Mouse (Mus musculus) neural tube, embryonic 13.5 days (tissue): ENCODE measurements around the gene Gm49661. TPM values are rescaled to one million over a fixed set of nuclear protein-coding genes. Genes with fewer than 3 reads are reported as not detected.

Experiments used
- ATAC-seq: fragments of 200-750 bp; cut with Nextera tagmentation; 2 replicates; pipeline ENCODE4 v1.8.0; 2017; ENCODE audit warnings: low read depth, mild to moderate bottlenecking, moderate TSS enrichment, moderate library complexity
- H3K27ac ChIP-seq: fragments of 300-500 bp; sonication (generic); replicated peaks from 2 replicates; pipeline ENCODE4 v1.5.1; 2015; ENCODE audit warnings: moderate library complexity, mild to moderate bottlenecking, inconsistent platforms
- H3K27me3 ChIP-seq: fragments of 300-500 bp; sonication (generic); 2 replicates; pipeline ENCODE4 v1.6.1; 2015; ENCODE audit warnings: mild to moderate bottlenecking, inconsistent platforms
- H3K36me3 ChIP-seq: fragments of 300-500 bp; sonication (generic); 2 replicates; pipeline ENCODE4 v1.6.1; 2015; ENCODE audit warnings: mild to moderate bottlenecking, inconsistent platforms
- H3K4me1 ChIP-seq: fragments of 300-500 bp; sonication (generic); replicated peaks from 2 replicates; pipeline ENCODE4 v1.6.1; 2015; ENCODE audit warnings: inconsistent platforms
- H3K4me2 ChIP-seq: fragments of 300-500 bp; sonication (generic); 2 replicates; pipeline ENCODE4 v1.6.1; 2015; ENCODE audit warnings: inconsistent platforms, mild to moderate bottlenecking, moderate library complexity
- H3K4me3 ChIP-seq: fragments of 300-500 bp; sonication (generic); 2 replicates; pipeline ENCODE4 v1.5.1; 2015; ENCODE audit warnings: mild to moderate bottlenecking, inconsistent platforms
- H3K9ac ChIP-seq: fragments of 300-500 bp; sonication (generic); 2 replicates; pipeline ENCODE4 v1.6.1; 2015; ENCODE audit warnings: moderate library complexity, mild to moderate bottlenecking, inconsistent platforms
- H3K9me3 ChIP-seq: fragments of 300-500 bp; sonication (generic); 2 replicates; pipeline ENCODE4 v1.6.1; 2016; ENCODE audit warnings: inconsistent platforms
- WGBS: fragments of 180-500 bp; shearing (Covaris S2); methylation state at CpG from one replicate; pipeline ENCODE4 v1.1.7; 2015; 5-methylcytosine and 5-hydroxymethylcytosine counted together
- polyA plus RNA-seq: library from polyadenylated mRNA; unstranded; fragments of >200 nt; fragmentation: Nextera tagmentation; extraction: Ambion mirVana; gene quantifications from 2 replicates; pipeline ENCODE4 v1.2.1, GENCODE M21; 2015

The Gm49661 gene
- polyA plus RNA-seq, 1 experiment from 2014 or later: not detected

DNA sequence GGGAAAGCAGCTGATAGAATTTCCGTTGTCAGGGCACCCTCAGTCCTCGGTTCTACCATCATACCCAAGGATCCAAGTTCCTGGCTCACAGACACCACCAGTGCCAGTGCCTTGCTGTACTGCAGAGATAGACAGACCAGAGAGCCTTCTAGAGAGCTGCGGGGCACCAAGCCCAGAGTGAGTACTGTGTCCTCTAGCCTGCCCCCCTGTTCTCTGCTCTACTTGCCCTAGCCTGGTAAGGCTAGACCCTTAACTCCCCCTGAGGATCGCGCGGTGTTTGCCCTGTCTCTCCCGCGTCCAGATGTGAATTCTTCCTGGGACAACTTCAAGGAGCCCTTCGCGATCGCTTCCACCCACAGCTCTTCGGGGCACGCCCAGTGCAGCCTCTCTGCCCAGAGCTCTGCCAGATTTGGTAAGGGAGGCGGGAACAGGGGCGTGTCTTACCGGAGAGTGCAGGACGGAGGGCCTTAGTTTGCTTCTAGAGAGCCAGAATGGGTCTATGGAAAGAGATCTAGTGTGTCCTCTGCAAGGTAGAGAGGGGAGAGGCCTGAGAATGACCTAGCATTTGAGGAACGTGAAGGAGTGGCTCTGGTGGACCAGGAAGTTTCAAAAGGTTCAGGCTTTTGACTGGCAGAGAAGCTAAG, 16.5 kb downstream of the Gm49661 start:
- H3K27me3 ChIP-seq: peaks cover 57% of the 10 kb centered on the region
- ATAC-seq: no peak
- H3K4me3 ChIP-seq: no peak overlapping the region
- H3K4me2 ChIP-seq: no peak overlapping the region
- no peaks in the 10 kb centered on the region for H3K4me1 ChIP-seq
- no peak overlapping the region for H3K27ac ChIP-seq
- H3K36me3 ChIP-seq: peaks cover 13% of the 10 kb centered on the region
- no peak overlapping the region for H3K9ac ChIP-seq
- no peaks in the 10 kb centered on the region for H3K9me3 ChIP-seq
- 9% methylated on average over 18 of the region's 18 CpGs for WGBS

DNA sequence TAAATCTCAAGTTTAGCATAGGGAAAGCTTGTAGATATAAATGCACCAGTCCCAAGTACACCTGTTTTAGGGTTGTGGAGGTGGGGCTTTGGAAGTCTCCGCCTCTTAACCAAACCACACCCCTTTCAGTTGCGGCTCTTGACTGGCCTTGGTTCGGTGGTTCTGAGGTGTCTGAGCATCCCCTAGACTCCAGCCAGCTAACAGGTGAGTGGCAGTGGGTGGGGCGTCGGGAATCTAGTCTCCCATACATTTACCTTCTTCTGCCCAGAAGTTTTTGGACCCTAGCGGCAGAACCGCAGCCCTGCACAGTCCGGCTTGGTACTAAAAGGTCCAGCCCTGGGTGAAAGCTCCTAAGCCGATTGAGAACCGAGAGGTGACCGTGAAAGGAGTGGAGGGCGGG, 19.5 kb downstream of the Gm49661 start:
- Histone ChIP-seq H3K4me3 (no peak overlapping the region), H3K27ac (no peak overlapping the region), H3K4me1 (peaks cover 27% of the 10 kb centered on the region), H3K27me3 (peaks cover 83% of the 10 kb centered on the region), H3K9ac (no peak overlapping the region), H3K9me3 (no peaks in the 10 kb centered on the region), H3K4me2 (no peak overlapping the region), H3K36me3 (no peaks in the 10 kb centered on the region)
- 18% methylated on average over 12 of the region's 12 CpGs for WGBS
- ATAC-seq: no peak

DNA sequence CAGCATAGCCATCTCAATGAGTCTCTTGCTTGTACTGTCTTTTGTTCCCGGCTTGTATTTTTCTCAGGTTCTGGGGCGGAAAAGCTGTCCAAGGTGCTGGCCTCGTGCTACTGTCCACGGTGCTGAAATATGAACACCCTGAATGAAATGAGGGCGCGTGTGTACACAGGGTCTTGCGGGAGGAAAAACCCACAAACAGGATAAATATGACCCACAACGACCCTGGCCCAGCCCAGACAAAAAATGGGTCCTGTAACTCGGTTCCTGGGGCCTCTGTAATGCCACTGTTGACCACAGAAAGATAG, 22.0 kb downstream of the Gm49661 start:
- Histone ChIP-seq H3K4me2 (peak overlapping the region; percentile 67), H3K36me3 (no peaks in the 10 kb centered on the region), H3K27me3 (peaks cover 82% of the 10 kb centered on the region), H3K27ac (no peak overlapping the region), H3K4me3 (peak overlapping the region; percentile 56; the same call in 1 of the 2 replicates), H3K9me3 (no peaks in the 10 kb centered on the region), H3K4me1 (peaks cover 37% of the 10 kb centered on the region), H3K9ac (0 out of 2 replicates have a peak overlapping the region, but pooled peaks have one; percentile 73)
- 17% methylated on average over 9 of the region's 9 CpGs for WGBS
- ATAC-seq: no peak

DNA sequence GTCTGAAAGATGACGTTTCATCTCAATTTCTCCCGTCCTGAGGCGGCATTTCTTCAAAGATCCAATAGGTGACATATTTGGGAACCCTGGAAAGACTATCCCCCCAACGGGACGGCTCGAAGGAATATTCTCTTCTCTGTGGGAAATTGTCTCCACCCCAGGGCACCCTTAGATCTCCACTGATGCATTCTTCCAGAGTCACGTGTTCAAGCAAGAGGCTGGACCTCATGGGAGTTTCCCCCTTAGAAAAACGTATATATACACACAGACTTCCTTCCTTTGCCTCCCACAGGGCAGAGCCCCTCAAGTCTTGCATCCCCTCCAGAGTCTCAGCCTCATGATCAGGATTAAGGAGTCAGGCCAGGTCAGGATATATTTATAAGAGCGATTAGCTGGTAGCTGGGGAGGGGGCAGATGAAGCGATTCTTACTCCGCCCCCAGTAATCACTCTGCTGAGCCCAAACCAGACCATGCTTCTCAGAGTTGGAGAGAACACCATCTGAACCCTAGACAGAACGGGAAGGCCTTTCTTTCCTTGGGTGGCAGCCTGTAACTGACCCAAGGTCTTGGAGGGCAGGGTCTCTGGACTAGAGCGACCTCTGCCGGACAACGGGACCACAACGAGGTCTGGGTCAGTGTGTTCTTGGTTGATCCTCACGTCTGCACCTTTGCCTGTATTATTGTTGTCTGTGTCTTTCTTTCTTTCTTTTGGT, 22.5 kb downstream of the Gm49661 start, which contains the start of gene Rtbdn:
Gene Rtbdn, plus strand, starts transcription at position 464 of the 713 bp plus-strand sequence.
- Histone ChIP-seq H3K4me1 (peaks cover 37% of the 10 kb centered on the region), H3K27me3 (peaks cover 80% of the 10 kb centered on the region), H3K4me3 (peak within 1 kb of the TSS; percentile 56), H3K4me2 (peak within 1 kb of the TSS; percentile 67), H3K36me3 (no peaks in the 10 kb centered on the region), H3K9me3 (no peaks in the 10 kb centered on the region), H3K9ac (peak within 1 kb of the TSS; percentile 73), H3K27ac (peak within 1 kb of the TSS; percentile 73)
- ATAC-seq: peak; percentile 28; the same call in 1 of the 2 replicates
- WGBS: 7% methylated on average over 17 of the region's 17 CpGs

DNA sequence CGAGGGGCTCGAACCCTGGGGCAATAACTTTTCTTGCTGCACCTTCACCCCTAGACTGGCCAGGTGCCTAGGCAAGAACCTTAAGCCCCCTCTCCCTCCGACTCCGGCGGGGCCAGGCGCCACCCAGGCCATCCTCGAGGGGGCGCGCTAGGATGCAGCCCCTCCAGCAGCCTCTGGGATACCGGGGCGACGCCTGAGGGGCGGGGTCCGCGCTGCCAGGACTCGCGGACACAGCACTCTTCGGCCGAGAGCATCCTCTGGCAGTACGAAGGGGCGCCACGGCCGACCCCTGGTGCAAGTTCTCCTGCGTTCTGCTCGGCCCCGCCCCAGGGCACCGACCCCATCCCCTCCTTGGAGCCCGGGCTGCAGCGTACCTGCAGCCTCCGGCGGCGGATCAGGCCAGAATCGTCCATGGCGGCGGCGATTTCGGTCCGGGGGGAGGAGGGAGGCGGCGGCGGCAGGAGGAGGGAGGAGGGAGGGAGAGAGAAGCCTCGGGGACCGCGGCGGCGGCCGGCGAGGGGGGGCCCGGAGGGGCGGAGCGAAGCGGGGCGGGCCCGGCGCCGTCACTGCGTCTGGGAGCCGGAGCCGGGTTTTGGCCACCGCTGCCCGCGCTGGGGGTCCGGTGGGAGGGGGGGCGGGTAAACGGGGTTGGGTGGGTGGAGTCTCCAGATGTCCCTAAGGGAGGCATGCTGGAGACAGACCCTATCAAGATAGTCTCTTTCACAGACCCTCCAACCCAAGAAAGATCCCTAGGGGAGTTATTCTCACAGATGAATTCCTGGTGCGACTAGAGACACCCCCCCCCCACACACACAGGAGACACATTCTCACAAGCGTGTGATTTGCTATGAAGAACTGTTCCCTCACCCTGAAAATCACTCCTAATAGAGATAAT, 23.4 kb downstream of the Gm49661 start:
- ATAC-seq: peak; percentile 75
- H3K4me2 ChIP-seq: peak overlapping the region; percentile 67
- H3K36me3 ChIP-seq: no peaks in the 10 kb centered on the region
- peaks cover 77% of the 10 kb centered on the region for H3K27me3 ChIP-seq
- peak overlapping the region; percentile 56 for H3K4me3 ChIP-seq
- peak overlapping the region; percentile 73 for H3K9ac ChIP-seq
- no peaks in the 10 kb centered on the region for H3K9me3 ChIP-seq
- peak overlapping the region; percentile 73 for H3K27ac ChIP-seq
- peaks cover 37% of the 10 kb centered on the region for H3K4me1 ChIP-seq
- 0% methylated on average over 34 of the region's 67 CpGs for WGBS

DNA sequence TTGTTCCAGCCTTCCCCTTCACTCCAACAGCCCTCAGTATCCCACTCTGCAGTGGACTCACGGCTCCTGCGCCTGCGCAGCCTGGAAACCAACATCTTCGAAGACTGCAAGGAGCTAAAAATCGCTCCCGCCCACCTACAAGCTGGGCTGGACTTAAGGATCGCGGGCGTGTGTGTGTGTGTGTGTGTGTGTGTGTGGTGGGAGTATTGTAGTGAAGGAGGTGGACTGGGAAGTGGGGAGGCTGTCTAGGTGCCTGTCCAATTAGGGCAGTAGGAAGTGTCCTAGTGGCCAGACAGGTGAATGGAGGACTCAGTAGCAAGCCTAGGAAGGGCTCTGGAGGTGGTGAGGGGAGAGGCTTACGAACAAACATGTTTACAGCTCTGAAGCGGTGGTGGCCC, 24.0 kb downstream of the Gm49661 start:
- ATAC-seq: peak; percentile 59
- Histone ChIP-seq H3K9ac (peak overlapping the region; percentile 73), H3K27me3 (peaks cover 77% of the 10 kb centered on the region), H3K27ac (peak overlapping the region; percentile 73), H3K36me3 (no peaks in the 10 kb centered on the region), H3K4me2 (peak overlapping the region; percentile 67), H3K4me1 (peaks cover 37% of the 10 kb centered on the region), H3K4me3 (peak overlapping the region; percentile 56), H3K9me3 (no peaks in the 10 kb centered on the region)
- WGBS: 5% methylated on average over 11 of the region's 11 CpGs

DNA sequence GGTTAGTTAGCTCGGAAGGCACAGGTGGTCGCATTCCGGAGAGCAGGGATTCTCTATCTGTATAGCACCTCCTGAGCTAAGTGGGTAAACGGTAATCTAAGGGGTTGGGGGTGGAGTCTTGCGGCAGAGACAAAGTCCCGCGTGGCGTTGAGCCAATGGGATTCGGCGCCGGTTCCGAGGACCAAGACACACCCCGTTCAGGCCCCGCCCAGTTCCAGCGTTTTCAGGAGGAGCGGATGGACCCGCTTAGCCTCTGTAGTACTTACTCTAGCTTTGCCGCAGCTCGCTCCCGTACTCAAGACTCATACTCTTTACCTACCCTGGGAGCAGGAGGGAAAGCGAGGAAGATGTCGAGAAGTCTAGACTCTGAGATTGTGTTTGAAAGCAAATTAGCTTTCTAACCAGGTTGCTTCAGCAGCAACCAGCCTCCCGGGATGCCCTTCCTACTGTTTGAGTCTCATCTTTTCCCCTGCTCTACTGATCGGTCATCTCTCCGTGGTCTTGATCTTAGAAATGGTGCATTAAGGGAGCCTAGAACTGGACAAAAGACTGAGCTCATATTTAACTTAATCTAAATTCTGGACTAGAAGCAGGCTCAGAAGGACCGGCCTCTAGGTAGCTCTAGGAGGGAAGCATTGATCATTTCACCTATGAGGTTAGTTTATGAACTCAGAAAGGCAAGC, 24.6 kb downstream of the Gm49661 start:
- ATAC-seq: no peak
- Histone ChIP-seq H3K27me3 (peaks cover 74% of the 10 kb centered on the region), H3K9ac (peak overlapping the region; percentile 73), H3K9me3 (no peaks in the 10 kb centered on the region), H3K36me3 (no peaks in the 10 kb centered on the region), H3K27ac (no peak overlapping the region), H3K4me3 (peak overlapping the region; percentile 56), H3K4me2 (peak overlapping the region; percentile 67), H3K4me1 (peaks cover 37% of the 10 kb centered on the region)
- under 1% methylated on average over 26 of the region's 26 CpGs for WGBS

DNA sequence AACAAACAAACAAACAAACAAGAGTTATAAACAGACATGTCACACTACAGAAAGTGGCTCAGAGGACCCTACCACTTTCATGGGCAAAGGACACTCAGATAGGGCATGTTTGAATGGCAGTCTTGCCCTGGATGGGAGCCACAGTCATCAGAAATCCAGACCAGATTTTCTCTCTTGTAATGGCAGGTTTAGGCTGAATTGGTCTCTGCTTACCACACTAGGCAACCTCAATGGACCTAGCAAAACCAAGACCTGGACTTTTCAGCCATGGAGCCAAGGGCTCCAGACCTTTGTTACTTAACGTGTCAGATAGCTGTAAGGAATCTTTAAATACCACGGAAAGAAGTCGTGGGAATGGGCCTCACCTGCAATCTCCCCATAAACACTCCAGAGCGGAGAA, 25.5 kb downstream of the Gm49661 start:
- Histone ChIP-seq H3K4me3 (peak overlapping the region; percentile 56; the same call in 1 of the 2 replicates), H3K27me3 (peaks cover 76% of the 10 kb centered on the region), H3K36me3 (no peaks in the 10 kb centered on the region), H3K27ac (no peak overlapping the region), H3K4me1 (peaks cover 37% of the 10 kb centered on the region), H3K9ac (no peak overlapping the region), H3K4me2 (peak overlapping the region; percentile 67; the same call in 1 of the 2 replicates), H3K9me3 (no peaks in the 10 kb centered on the region)
- no peak for ATAC-seq
- 20% methylated on average over 4 of the region's 4 CpGs for WGBS

DNA sequence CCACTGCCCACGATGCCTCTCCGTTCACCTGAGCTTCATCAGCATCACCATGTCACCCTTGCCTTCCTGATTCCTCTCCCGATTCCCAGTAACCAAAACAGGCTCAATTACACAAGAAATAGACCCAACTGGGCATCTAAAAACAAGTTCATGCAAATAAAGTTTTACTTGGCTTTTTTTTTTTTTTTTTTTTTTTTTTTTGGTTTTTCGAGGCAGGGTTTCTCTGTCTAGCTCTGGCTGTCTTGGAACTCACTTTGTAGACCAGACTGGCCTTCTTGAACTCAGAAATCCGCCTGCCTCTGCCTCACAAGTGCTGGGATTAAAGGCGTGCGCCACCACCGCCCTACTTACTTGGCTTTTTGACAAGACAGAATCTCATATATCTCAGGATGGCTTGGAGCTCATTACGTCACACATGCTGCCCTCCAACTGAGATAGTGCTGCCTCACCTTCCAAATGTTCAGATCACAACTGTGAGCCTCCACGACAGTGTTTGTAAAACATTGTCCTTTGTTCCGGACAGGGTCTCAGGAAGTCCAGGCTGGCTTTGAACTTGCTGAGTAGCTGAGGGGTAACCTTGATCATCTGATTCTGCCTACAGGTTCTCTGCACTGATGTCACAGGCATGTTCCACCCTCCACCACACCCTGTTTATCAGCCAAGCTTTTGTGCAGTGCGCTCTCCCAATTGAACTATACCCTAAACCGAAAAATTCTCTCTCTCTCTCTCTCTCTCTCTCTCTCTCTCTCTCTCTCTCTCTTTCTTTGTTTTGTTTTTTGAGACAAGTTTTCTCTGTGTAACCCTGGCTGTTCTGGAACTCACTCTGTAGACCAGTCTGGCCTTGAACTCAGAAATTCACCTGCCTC, 31.4 kb downstream of the Gm49661 start:
- 64% methylated on average over 13 of the region's 13 CpGs for WGBS
- Histone ChIP-seq H3K4me3 (peak overlapping the region; percentile 73), H3K9me3 (no peaks in the 10 kb centered on the region), H3K4me1 (peaks cover 37% of the 10 kb centered on the region), H3K27ac (peak overlapping the region; percentile 40; the same call in 1 of the 2 replicates), H3K9ac (peak overlapping the region; percentile 94; the same call in 1 of the 2 replicates), H3K4me2 (peak overlapping the region; percentile 90), H3K27me3 (peaks cover 51% of the 10 kb centered on the region), H3K36me3 (peaks cover under 1% of the 10 kb centered on the region)
- ATAC-seq: no peak

DNA sequence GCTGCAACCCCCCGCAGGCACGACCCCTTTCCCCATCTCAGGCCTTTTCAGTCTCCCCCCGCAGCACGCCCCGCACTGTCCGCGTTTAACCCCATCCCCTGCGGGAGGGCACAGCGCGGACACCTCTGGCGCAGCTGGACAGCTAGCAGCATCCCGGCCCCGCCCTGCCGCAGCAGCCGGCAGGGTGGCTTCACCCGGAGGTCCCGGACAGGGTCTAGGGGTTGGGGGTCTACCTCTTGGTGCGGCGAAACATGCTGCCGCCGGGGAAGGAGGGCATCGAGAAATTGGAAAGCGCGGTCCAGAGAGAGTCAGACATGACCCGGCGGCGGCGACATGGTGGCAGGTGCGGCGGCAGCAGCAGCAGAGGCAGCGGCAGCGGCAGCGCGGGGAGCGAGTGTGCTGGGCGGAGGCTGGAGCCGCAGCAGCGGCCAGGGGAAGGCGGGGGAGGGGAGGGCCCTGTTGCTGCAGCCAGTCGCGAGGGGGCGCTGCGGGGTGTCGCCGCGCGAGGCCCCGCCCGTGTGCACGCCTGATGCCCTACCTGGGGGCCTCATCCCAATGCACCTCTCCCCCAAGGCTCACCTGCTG, 32.2 kb downstream of the Gm49661 start, which contains the start of gene Mast1:
Gene Mast1, minus strand, starts transcription at position 398 of the 585 bp plus-strand sequence.
- Histone ChIP-seq H3K27ac (peak within 1 kb of the TSS; percentile 98), H3K4me3 (peak within 1 kb of the TSS; percentile 73), H3K27me3 (peaks cover 53% of the 10 kb centered on the region), H3K9me3 (no peaks in the 10 kb centered on the region), H3K4me2 (peak within 1 kb of the TSS; percentile 90), H3K36me3 (peaks cover 9% of the 10 kb centered on the region), H3K4me1 (peaks cover 37% of the 10 kb centered on the region), H3K9ac (peak within 1 kb of the TSS; percentile 94)
- peak; percentile 55 for ATAC-seq
- under 1% methylated on average over 50 of the region's 50 CpGs for WGBS
